Mouse (Mus musculus) liver, adult 2 months (tissue): ENCODE measurements around the gene Ran.

Experiments
- CTCF ChIP-seq: fragments of 200-500 bp; IDR thresholded peaks from 2 replicates; pipeline ENCODE4 v1.5.1; 2011; ENCODE audit warnings: low read depth, low read length, control low read depth
- POLR2A ChIP-seq: fragments of 200-500 bp; IDR thresholded peaks from 2 replicates; pipeline ENCODE4 v1.6.1; 2011; ENCODE audit warnings: low read length, control low read depth; ENCODE audit not compliant: insufficient read depth; ENCODE audit errors: extremely low read depth

DNA sequence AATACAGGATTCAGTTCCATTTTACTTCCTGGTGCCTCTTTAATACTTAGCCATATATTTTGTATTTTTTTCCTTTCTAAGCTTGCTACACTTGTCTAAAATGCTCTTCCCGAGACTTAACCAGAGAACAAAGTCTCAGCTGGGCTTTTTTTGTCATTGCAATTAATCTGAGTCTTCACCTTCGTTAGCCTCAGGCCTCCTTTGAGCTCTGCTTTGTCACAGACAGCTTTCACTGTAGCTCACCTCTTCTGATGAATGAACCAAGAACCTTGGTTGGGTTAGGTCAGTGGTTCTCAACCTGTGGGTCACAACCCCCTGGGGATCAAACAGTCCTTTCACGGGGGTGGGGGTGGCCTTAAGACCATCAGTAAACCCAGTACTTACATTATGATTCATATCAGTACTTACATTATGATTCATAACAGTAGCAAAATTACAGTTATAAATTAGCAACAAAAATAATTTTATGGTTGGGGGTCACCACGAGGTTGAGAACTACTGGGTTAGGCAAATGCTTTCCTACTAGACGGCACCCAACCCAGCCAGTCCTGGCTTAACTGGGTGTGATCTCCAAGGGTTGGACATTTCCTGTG, 9.4 kb downstream of the Ran start:
- TF ChIP-seq CTCF (no peak), POLR2A (no peak)
